Mouse (Mus musculus): ENCODE measurements around the gene Rbx1.
"Not testable (repeated sequence)": the region's sequence is repeated elsewhere in the genome, so short reads cannot be mapped to it uniquely, and the experiment has no call there.

Gene Rbx1

GRCm38 (mm10) chr15:81465901-81466737 lies at the start of gene Rbx1:
TSS of gene Rbx1 (plus strand) at chr15:81466296.
- DNase-seq, result peak; percentile 99

DNA sequence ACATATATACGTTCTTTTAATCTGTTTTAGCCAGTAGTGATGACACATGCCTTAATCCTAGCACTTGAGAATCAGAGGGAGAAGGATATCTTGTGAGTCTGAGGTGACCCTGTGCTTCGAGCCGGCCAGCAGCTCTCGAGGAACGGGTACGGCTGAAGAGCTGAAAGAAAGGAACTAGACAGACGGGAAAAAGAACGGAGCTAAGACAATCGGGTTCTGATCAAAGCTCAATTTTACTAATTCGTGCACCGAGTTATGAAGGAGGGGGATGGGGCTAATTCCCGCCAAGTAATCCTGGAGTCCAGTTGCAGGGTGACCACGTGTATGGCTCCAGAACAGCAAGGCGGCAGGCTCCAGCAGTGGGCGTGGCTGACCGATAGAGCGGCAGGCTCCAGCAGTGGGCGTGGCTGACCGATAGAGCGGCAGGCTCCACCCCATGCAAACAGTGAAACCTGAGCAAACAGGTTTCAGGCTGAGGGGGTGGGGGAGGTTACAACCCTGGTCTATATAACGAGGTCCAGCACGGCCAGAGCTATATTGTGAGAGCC lies 49.3 kb upstream of the Rbx1 start:
- peak; percentile 11 for DNase-seq

DNA sequence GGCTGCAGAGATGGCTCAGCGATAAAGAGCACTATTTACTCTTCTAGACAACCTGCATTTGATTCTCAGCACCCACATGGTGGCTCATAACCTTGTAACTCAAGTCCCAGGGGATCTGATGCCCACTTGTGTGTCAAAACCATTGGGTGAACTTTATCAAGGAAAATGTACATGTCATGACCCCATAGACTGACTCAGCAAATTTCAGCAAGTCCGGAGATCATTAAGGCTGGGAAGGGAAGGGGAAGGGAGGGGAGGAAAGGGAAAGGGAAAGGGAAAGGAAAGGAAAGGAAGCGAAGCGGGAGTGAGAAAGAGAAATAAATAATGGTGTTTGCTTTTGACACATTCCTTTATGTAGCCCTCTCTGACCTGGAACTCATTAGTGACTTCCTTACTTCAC lies 48.0 kb upstream of the Rbx1 start:
- DNase-seq, result no peak

- DNase-seq, result no peak
Observed at GRCm38 (mm10) chr15:81421454-81421853, 44.6 kb upstream of the Rbx1 start.

DNA sequence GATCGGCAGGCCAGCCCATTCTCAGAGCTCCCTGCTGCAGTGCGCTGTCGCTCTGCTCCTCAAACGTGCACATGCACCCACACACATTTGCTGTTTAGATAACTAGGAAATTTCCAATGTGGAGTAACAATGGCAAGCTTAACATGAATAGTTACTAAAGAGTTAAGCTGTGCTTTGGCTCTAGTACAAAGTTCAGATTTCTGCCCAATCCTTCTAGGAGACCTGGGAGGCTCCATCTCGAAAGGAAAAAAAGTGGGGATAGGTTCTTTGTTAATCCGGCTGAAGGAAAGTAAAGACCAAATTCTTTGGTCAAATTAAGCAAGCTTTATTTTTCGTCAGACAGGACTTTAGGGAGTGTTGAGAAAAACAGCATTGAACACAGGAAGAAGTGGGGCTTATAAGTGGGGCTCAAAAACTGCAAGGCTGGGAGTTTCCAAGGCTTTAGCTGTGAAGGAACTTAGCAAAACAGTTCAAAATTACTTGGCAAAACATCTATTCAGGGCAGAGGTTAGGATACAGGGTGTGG lies 43.9 kb upstream of the Rbx1 start:
- no peak for DNase-seq

- no peak for DNase-seq
Observed at GRCm38 (mm10) chr15:81425311-81425710, 40.8 kb upstream of the Rbx1 start.

DNA sequence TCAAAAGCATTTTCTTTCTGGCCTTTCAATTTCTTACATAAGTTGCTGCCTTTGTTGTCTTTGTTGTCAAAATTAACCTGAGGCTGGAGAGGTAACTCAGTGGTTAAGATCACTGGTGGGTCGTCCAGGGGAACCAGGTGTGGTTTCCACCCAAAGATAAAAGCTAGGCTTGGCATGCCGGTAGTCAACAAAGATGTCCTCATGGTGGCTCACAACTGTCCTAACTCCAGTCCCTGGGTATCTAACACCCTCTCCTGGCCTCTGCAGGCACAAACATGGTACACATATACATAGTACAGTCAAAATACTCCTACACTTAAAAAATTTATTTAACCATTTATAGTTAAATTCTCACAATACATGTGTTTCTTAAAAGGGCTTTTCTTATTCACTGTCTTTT lies 38.1 kb upstream of the Rbx1 start:
- no peak for DNase-seq

DNA sequence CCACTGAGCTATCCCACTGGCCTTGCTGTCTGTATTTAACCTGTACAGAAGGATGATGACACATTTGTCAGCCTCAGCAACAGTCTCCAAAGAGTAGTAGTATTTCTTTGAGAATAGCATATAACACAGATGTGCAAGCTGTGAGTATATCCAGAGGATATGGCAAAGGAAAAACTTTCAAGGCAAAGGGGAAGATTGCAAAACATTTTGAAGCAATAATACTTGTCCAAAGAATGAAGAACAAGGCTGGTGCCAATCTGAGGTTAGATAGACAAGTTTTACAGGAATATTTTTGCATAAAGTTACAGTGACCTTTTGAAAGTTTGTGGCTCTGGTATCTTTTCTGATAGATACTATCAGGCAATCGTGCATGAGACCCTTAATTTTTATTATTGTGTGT lies 34.9 kb upstream of the Rbx1 start:
- no peak for DNase-seq

DNA sequence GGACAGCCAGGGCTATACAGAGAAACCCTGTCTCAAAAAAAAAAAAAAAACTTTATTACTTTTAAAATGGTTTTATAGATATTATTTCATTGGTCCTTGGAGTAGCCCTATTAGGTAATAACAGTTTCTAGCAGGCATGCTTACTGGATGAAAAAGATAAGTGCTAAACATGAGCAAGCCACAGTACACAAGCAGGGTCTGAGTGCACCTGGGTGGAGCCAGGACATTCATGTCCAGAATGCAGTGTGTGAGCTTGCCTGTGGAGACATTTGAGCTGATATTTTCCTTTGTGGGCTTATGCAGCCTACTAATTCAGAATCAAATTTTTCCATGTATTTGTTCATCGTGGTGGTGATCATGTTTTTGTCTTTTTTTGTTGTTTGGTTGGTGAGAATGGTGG lies 27.8 kb upstream of the Rbx1 start:
- no peak for DNase-seq

DNA sequence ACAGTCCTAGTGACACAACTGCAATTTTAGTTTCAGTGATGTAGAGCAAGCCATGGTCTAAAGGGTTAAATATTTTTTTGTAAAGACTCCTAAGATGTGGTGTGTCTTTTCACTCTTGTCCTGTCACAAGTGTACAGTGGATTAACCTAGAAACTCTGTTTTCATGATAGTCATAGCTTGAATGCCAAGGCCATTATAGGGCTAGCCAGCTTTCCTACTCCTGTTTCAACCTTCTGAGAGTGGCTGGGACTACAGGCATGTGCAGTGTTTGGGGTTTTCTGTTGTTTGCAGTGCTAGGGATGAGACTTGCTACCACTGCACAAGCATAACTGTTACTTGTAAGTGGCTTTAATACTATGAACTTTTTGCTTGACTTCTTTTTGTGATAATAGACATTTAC lies 26.9 kb upstream of the Rbx1 start:
- DNase-seq, result no peak

DNA sequence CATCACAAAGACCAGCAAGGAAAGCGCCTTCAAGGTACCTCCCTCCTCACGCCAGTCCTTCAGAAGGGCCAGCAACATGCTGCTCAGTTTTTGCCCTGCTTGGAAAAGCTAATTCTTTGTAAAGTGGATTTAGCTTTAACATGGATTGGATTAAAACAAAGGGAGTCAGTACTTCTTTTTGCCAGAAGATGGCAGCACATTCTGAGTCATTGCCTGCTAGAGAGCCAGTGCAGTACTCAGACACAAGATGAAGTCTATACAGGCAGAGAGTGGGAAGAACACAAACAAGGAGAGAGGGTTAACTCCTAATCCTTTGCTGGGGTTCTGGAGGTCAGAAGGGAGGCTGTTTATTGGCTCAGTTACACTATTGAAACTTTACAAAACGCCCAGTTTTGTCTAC lies 17.6 kb upstream of the Rbx1 start:
- DNase-seq, result peak; percentile 27

GRCm38 (mm10) chr15:81461523-81461922 lies 4.6 kb upstream of the Rbx1 start:
- DNase-seq, result no peak

DNA sequence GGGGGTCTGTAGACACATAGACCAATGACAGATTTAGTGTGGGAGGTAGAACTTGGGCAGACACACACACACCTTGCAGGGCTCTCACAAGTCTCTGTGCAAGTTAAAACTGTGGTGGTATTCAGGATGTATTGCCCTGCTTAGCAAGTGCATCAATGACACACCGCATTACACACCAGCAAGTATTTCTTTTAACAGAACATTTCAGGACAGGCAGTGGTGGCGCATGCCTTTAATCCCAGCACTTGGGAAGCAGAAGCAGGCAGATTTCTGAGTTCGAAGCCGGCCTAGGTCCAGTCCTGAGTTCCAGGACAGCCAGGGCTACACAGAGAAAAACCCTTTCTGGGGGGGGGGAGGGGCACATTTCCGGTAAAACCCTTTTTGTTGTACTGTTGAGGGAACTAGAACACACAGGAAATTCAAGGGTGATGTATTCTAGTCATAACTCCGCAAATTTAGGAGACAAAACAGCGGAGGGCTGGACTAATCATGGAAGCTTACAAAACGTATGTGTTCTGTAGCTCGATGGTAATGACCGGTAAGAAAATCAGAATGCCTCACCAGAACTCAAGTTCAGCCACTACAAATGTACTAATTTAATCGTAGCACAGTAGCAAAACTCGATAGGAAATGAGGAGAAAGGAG lies 958 bp upstream of the Rbx1 start:
- no peak for DNase-seq

DNA sequence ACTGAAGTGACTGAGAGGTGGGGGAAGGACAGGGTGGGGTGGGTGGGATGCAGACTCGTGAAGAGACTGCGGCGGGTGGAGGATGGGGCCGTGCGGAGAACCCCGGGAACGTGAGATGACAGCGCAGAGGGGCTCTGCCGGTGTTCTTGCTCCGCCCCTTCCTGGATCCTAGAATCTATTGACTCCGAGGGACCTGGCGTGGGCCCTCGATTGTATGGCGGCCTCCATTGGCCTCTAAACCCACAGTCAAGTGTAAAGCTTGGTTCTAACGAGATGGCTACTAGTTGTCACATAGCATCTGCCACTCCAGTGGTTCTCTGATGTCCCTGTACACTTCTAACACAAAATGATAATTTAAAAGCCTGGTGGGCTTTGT lies 630 bp downstream of the Rbx1 start:
- DNase-seq, result no peak

DNA sequence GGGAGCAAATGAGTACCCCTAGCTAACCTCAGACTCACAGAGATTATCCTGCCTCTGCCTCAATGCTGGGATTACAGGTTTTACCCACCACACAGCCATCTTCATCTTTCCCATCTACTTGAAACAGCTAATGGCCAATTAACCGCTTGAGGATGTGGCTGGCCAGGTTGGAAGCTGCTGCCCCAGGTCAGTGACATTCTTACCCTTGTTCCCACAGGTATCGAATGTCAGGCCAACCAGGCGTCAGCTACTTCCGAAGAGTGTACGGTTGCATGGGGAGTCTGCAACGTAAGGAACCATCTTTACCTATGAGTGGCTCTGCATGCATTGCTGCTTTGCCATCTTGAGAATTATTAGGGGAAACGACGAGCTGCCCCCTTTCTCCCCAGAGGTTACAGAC lies 4.6 kb downstream of the Rbx1 start:
- no peak for DNase-seq

DNA sequence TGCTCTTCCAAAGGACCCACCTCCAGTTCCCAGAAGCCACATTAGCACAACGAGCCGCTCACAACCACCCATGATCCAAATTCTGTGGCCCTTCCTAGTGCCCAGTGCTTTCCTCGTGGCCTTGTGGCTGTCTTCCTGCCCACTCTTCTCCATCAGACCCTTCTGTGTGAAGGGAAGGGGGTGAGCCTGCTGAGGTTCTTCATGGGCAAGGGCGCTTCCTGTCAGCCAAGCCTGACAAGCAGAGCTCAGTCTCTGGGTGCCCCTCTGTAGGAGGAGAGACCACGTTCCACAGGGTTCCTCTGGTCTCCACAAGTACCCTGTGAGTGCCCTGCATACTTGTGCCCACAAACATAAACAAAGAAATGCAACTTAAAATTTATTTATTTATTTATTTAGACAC lies 6.2 kb downstream of the Rbx1 start:
- no peak for DNase-seq

GRCm38 (mm10) chr15:81475654-81476053 lies 9.6 kb downstream of the Rbx1 start:
- DNase-seq, result peak; percentile 24

DNA sequence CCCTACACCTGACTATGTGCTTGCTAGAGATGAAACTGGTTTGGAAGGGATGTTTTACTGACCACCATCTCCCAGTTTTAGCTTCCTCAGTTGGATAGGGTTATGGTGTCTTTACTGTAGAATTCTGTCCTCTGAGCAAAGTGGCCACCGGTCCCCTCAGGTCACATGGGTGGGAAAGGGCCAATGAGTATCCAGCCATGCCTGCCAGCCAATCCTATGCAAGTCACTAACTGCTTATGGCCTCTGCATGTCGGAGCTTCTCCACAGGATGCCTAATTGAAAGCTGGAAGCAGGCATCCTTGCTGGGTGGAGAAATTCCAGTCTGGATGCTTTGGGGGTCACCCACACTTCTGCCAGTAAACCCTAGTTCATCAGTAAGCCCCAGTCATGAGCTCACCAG lies 10.5 kb downstream of the Rbx1 start:
- no peak for DNase-seq

- no peak for DNase-seq
Observed at GRCm38 (mm10) chr15:81479446-81480213, 13.5 kb downstream of the Rbx1 start.

GRCm38 (mm10) chr15:81480284-81480683 lies 14.2 kb downstream of the Rbx1 start:
- not testable (repeated sequence) for DNase-seq

GRCm38 (mm10) chr15:81480977-81481379 lies 14.9 kb downstream of the Rbx1 start:
- no peak for DNase-seq

- DNase-seq, result no peak
Observed at GRCm38 (mm10) chr15:81482966-81483365, 16.9 kb downstream of the Rbx1 start.

GRCm38 (mm10) chr15:81483691-81484090 lies 17.6 kb downstream of the Rbx1 start:
- DNase-seq, result no peak

All from right cerebral cortex, postnatal 14 days (tissue).